Mouse (Mus musculus) erythroblast, embryonic 14.5 days (primary cell): ENCODE measurements around the gene Rabggtb.

Experiments used
- GATA1 ChIP-seq: IDR thresholded peaks from 2 replicates; pipeline ENCODE4 v1.6.1; 2012; ENCODE audit warnings: low read length, inconsistent platforms, mixed read lengths
- TAL1 ChIP-seq: IDR thresholded peaks from 3 replicates; pipeline ENCODE4 v1.6.1; 2012; ENCODE audit warnings: low read length, inconsistent platforms, mixed read lengths

DNA sequence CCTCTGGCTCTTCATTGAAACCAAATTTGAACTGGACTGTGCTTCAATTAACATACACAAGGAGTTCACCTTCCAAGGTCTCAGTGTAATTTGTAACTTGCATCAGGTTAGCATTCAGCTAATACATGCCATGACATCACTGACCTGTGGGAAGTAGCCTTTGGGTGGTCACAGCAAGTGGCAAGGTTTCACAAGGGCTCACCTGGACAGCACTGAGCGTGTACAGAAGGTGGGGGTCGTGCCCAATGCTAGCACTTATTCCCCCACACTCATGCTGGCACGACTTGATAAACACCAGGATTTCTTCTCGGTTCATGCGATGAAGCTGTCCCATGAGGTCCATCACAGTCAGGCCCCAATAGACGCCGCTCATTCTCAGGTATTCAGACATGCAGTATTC, 2.3 kb downstream of the Rabggtb start:
- no peak for TF ChIP-seq TAL1
- no peak for TF ChIP-seq GATA1
